ENCODE assay signal across 33 mouse cellular contexts in genomic region chr5:67990426-67990825, GRCm38 (mm10). TPM values are rescaled to one million over a fixed set of nuclear protein-coding genes. Genes with fewer than 3 reads are reported as not detected.
A peak's percentile ranks its signal among the peaks of the same experiment; 100 is the strongest.
DNase-seq lines count a peak whose midpoint lies in the region; ATAC-seq and TF ChIP-seq lines count a peak whose summit lies in the region.
"Had no signal": no experiment of that assay in that cellular context is flagged by ENCODE, and none has a peak within 500 bp of the region (broad histone marks: within the 10 kb centered on the region; RNA-seq: fewer than 3 reads in every experiment).

No protein-coding gene starts in this region.

- no peak overlapping the region for H3K4me3 ChIP-seq in lung, adult 2 months (replicated peaks; ENCODE audit: extremely low read depth, low read depth, low read length)
- no peak overlapping the region for H3K4me3 ChIP-seq in lung, embryonic 15.5 days
- H3K4me3 ChIP-seq: embryonic facial prominence, embryonic 15.5 days; heart, embryonic 15.5 days; limb, embryonic 13.5 days; midbrain, embryonic 10.5 days had no signal

- 0 out of 2 replicates have a peak, but pooled peaks have one; percentile 57 for ATAC-seq in lung, embryonic 15.5 days (ENCODE audit: borderline replicate concordance, extremely low read depth, low FRiP score, low TSS enrichment)
- ATAC-seq: forebrain, embryonic 14.5 days had no signal

- H3K9me3 ChIP-seq in lung, embryonic 15.5 days = no peaks in the 10 kb centered on the region
- H3K9me3 ChIP-seq: embryonic facial prominence, embryonic 15.5 days; heart, embryonic 15.5 days; limb, embryonic 13.5 days; midbrain, embryonic 10.5 days had no signal

- no peaks in the 10 kb centered on the region for H3K27me3 ChIP-seq in lung, embryonic 15.5 days
- H3K27me3 ChIP-seq: embryonic facial prominence, embryonic 15.5 days; heart, embryonic 15.5 days; limb, embryonic 13.5 days had no signal

- peak overlapping the region; percentile 59 for H3K27ac ChIP-seq in lung, embryonic 15.5 days
- H3K27ac ChIP-seq: embryonic facial prominence, embryonic 15.5 days; heart, embryonic 15.5 days; hindbrain, embryonic 14.5 days; limb, embryonic 13.5 days; liver, embryonic 14.5 days; midbrain, embryonic 10.5 days had no signal

- TF ChIP-seq CTCF in lung, adult 2 months (IDR thresholded peaks at IDR 0.05; ENCODE audit: insufficient read depth, low read length) = no peak

- H3K4me2 ChIP-seq in lung, embryonic 15.5 days = no peak overlapping the region
- H3K4me2 ChIP-seq: embryonic facial prominence, embryonic 15.5 days; heart, embryonic 15.5 days; hindbrain, embryonic 14.5 days; limb, embryonic 13.5 days had no signal

- H3K9ac ChIP-seq in lung, embryonic 15.5 days = no peak overlapping the region
- H3K9ac ChIP-seq: embryonic facial prominence, embryonic 15.5 days; heart, embryonic 15.5 days; hindbrain, embryonic 14.5 days; limb, embryonic 13.5 days; liver, embryonic 14.5 days had no signal

- H3K36me3 ChIP-seq in lung, embryonic 15.5 days = no peaks in the 10 kb centered on the region
- H3K36me3 ChIP-seq: embryonic facial prominence, embryonic 15.5 days; heart, embryonic 15.5 days; limb, embryonic 13.5 days; midbrain, embryonic 10.5 days had no signal

- DNase-seq in lung, adult 18-20 months = peak; percentile 8 to 76
- DNase-seq in lung, adult 2 months = no peak
- DNase-seq in lung, postnatal 36 days = peak; percentile 80
- no peak for DNase-seq in urinary bladder, postnatal 10 days (ENCODE audit: low spot score)
- DNase-seq in layer of hippocampus, postnatal 14 days (ENCODE audit: low spot score in 2 of 2) = no peak
- DNase-seq in spleen, postnatal 36 days (ENCODE audit: low spot score in 2 of 2) = no peak
- DNase-seq: adrenal gland, adult 2 months; cerebellum, adult 11 months; cerebellum, postnatal 36 days; embryo, embryonic 11 days; heart, postnatal 36 days; layer of hippocampus, postnatal 36 days had no signal

- no peak for TF ChIP-seq POLR2A in lung, adult 2 months (IDR thresholded peaks at IDR 0.05; ENCODE audit: borderline replicate concordance, extremely low read depth, low read depth, low read length)

- H3K4me1 ChIP-seq in lung, adult 2 months (ENCODE audit: control insufficient read depth, insufficient read depth, low read length) = peaks cover 8% of the 10 kb centered on the region; the same call in 1 of the 2 replicates
- H3K4me1 ChIP-seq in lung, embryonic 15.5 days = no peaks in the 10 kb centered on the region
- H3K4me1 ChIP-seq: embryonic facial prominence, embryonic 15.5 days; heart, embryonic 15.5 days; limb, embryonic 13.5 days; midbrain, embryonic 10.5 days had no signal

RNA-seq across cellular contexts. Expression of gene Grxcr1, which starts 41.2 kb away (rescaled TPM):
- polyA plus RNA-seq in lung, adult 2 months (2012; rRNA removed) = not detected in 2 replicates
- polyA plus RNA-seq in lung, embryonic 15.5 days (2015; fragmentation: Nextera tagmentation; extraction: Ambion mirVana) = not detected in 2 replicates
- total RNA-seq in layer of hippocampus, postnatal 14 days (2021) = not detected
- total RNA-seq: adrenal gland, adult 2 months; adrenal gland, postnatal 4 days; gastrocnemius, adult 8-10 months; heart, postnatal 36 days; layer of hippocampus, adult 18-20 months; layer of hippocampus, postnatal 36 days; left cerebral cortex, postnatal 25 days; MEL; midbrain, postnatal 0 days had no signal
- polyA plus RNA-seq: adrenal gland, adult 2 months; C2C12; embryonic facial prominence, embryonic 15.5 days; forebrain, embryonic 14.5 days; frontal cortex, adult 2 months; gonadal fat pad, adult 2 months; heart, embryonic 15.5 days; hindbrain, embryonic 14.5 days; intestine, embryonic 14.5 days; kidney, embryonic 16.5 days; limb, embryonic 13.5 days; liver, embryonic 14.5 days; midbrain, embryonic 10.5 days; midbrain, postnatal 0 days; neural tube, embryonic 14.5 days; urinary bladder, adult 2 months had no signal

RNA-seq across cellular contexts. Expression of gene Gm21905, which starts 44.2 kb away (rescaled TPM):
- polyA plus RNA-seq in lung, adult 2 months (2012; rRNA removed) = not detected in 2 replicates
- not detected in 2 replicates for polyA plus RNA-seq in lung, embryonic 15.5 days (2015; fragmentation: Nextera tagmentation; extraction: Ambion mirVana)
- total RNA-seq in layer of hippocampus, postnatal 14 days (2021) = not detected
- total RNA-seq: adrenal gland, adult 2 months; adrenal gland, postnatal 4 days; gastrocnemius, adult 8-10 months; heart, postnatal 36 days; layer of hippocampus, adult 18-20 months; layer of hippocampus, postnatal 36 days; left cerebral cortex, postnatal 25 days; MEL; midbrain, postnatal 0 days had no signal
- polyA plus RNA-seq: adrenal gland, adult 2 months; C2C12; embryonic facial prominence, embryonic 15.5 days; forebrain, embryonic 14.5 days; frontal cortex, adult 2 months; gonadal fat pad, adult 2 months; heart, embryonic 15.5 days; hindbrain, embryonic 14.5 days; intestine, embryonic 14.5 days; kidney, embryonic 16.5 days; limb, embryonic 13.5 days; liver, embryonic 14.5 days; midbrain, embryonic 10.5 days; midbrain, postnatal 0 days; neural tube, embryonic 14.5 days; urinary bladder, adult 2 months had no signal

RNA-seq across cellular contexts. Expression of gene Gm5108, which starts 49.0 kb away (rescaled TPM):
- polyA plus RNA-seq in lung, adult 2 months (2012; rRNA removed) = not detected in 2 replicates
- not detected in 2 replicates for polyA plus RNA-seq in lung, embryonic 15.5 days (2015; fragmentation: Nextera tagmentation; extraction: Ambion mirVana)
- total RNA-seq in layer of hippocampus, postnatal 14 days (2021) = not detected
- total RNA-seq: adrenal gland, adult 2 months; adrenal gland, postnatal 4 days; gastrocnemius, adult 8-10 months; heart, postnatal 36 days; layer of hippocampus, adult 18-20 months; layer of hippocampus, postnatal 36 days; left cerebral cortex, postnatal 25 days; MEL; midbrain, postnatal 0 days had no signal
- polyA plus RNA-seq: adrenal gland, adult 2 months; C2C12; embryonic facial prominence, embryonic 15.5 days; forebrain, embryonic 14.5 days; frontal cortex, adult 2 months; gonadal fat pad, adult 2 months; heart, embryonic 15.5 days; hindbrain, embryonic 14.5 days; intestine, embryonic 14.5 days; kidney, embryonic 16.5 days; limb, embryonic 13.5 days; liver, embryonic 14.5 days; midbrain, embryonic 10.5 days; midbrain, postnatal 0 days; neural tube, embryonic 14.5 days; urinary bladder, adult 2 months had no signal

Comparison
In these comparisons a context has a peak if more than half of its experiments do, and no peak if none do; other contexts are left out.
1. DNase-seq: peak in lung, adult 18-20 months (2 of 2) and lung, postnatal 36 days (single experiment); none in lung, adult 2 months (single experiment), urinary bladder, postnatal 10 days (single experiment), layer of hippocampus, postnatal 14 days (0 of 2) and spleen, postnatal 36 days (0 of 2).